Mouse (Mus musculus) forebrain, embryonic 12.5 days (tissue): ENCODE measurements at regions not wholly inside any gene's neighbourhood (a gene's known extent, or its start where the extent isn't known, plus 50 kb on each side); places are given as distances from the start of the nearest gene placed in this dataset.

ENCODE experiments used
- ATAC-seq: fragments of 200-750 bp; cut with Nextera tagmentation; 2 replicates; pipeline ENCODE4 v1.8.0; 2017; ENCODE audit warnings: moderate TSS enrichment; ENCODE audit not compliant: low FRiP score
- H3K27ac ChIP-seq: fragments of 300-500 bp; sonication (generic); 2 replicates; pipeline ENCODE4 v1.5.1; 2016; ENCODE audit warnings: mild to moderate bottlenecking
- H3K27me3 ChIP-seq: fragments of 300-500 bp; sonication (generic); 2 replicates; pipeline ENCODE4 v1.6.1; 2016; ENCODE audit warnings: mild to moderate bottlenecking
- H3K36me3 ChIP-seq: fragments of 300-500 bp; sonication (generic); replicated peaks from 2 replicates; pipeline ENCODE4 v1.6.1; 2016; ENCODE audit warnings: mild to moderate bottlenecking
- H3K4me1 ChIP-seq: fragments of 300-500 bp; sonication (generic); 2 replicates; pipeline ENCODE4 v1.6.1; 2016
- H3K4me2 ChIP-seq: fragments of 300-500 bp; sonication (generic); 2 replicates; pipeline ENCODE4 v1.6.1; 2016; ENCODE audit warnings: mild to moderate bottlenecking, moderate library complexity
- H3K4me3 ChIP-seq: fragments of 300-500 bp; sonication (generic); replicated peaks from 2 replicates; pipeline ENCODE4 v1.5.1; 2016; ENCODE audit warnings: mild to moderate bottlenecking
- H3K9ac ChIP-seq: fragments of 300-500 bp; sonication (generic); 2 replicates; pipeline ENCODE4 v1.6.1; 2016; ENCODE audit warnings: mild to moderate bottlenecking
- H3K9me3 ChIP-seq: fragments of 300-500 bp; sonication (generic); 2 replicates; pipeline ENCODE4 v1.6.1; 2016
- WGBS: fragments of 180-500 bp; shearing (Covaris S2); methylation state at CpG from one replicate; pipeline ENCODE4 v1.1.7; 2016; 5-methylcytosine and 5-hydroxymethylcytosine counted together

DNA sequence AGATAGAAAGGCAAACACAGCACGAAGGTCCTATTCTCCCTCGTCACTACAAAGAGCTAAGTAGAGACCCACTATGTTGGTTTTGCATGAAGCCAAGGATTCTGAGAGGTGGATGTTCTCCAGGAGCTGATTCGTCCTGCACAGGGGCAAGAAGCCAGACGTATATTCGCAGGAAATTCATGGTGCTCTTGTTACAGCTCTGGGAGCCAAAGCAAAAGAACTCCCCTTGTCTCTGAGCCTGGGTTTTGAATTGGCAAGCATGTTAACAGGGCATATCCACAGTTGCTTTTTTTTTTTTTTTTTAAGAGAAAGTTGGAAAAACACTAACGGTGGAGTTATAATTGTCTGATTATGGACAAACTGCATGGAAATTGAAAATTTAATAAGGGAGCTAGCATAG lies 191.7 kb upstream of the Prickle1 start:
- Histone ChIP-seq H3K27me3 (no peaks in the 10 kb centered on the region), H3K4me2 (no peak overlapping the region), H3K4me3 (no peak overlapping the region), H3K36me3 (no peaks in the 10 kb centered on the region), H3K9ac (no peak overlapping the region), H3K27ac (no peak overlapping the region), H3K9me3 (no peaks in the 10 kb centered on the region), H3K4me1 (no peaks in the 10 kb centered on the region; the same call in 1 of the 2 replicates)
- ATAC-seq = no peak
- 89% methylated on average over 6 of the region's 6 CpGs for WGBS

DNA sequence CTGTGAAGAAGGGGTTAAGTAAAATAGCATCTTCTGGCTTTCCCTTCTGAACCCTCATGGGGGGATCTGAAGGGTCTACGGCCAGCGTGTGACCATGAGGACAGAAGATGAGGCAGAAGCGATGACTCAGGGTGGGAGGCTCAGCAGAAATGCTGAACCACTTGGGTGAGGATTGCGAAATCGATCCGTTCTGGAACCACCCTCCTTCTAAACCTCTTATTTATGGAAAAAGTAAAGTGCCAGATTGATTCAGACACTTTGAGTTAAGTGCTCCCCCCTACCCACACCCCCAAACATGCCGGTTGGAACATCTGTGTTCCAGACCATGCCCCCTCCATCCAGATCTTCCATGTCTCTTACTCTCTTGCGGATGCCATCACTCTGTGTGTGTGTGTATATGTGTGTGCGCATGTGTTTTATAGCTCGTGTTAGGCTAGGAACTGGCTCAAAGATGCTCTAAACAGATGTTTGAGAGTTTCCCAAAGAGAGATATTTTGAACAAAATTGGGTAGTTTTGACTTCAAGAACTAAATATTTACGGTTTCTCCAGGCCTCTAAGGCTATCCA lies 190.2 kb upstream of the Prickle1 start:
- Histone ChIP-seq H3K9me3 (no peaks in the 10 kb centered on the region), H3K4me2 (no peak overlapping the region), H3K9ac (no peak overlapping the region), H3K27me3 (no peaks in the 10 kb centered on the region), H3K27ac (no peak overlapping the region), H3K4me1 (no peaks in the 10 kb centered on the region; the same call in 1 of the 2 replicates), H3K36me3 (no peaks in the 10 kb centered on the region), H3K4me3 (no peak overlapping the region)
- 94% methylated on average over 11 of the region's 11 CpGs for WGBS
- no peak for ATAC-seq

DNA sequence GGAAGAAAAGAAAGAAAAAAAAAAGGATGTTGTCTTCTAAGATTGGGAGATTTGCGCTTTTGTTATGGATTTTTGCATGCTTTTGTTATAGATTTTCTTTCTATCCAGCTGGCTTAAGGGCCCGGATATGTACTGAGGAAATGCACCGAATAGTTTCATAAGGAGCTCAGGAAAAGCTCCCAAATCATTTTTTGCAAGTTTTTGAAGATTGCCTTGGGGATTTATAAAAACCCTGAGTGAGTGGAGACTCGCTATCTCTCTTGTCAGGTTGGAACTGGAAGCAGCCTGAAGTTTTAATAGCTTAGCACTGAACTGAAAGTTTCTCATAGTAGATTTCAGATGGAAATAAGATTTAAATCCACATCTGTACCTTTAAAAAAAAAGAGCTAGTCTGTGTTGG lies 188.0 kb upstream of the Prickle1 start:
- Histone ChIP-seq H3K4me2 (no peak overlapping the region), H3K27ac (no peak overlapping the region), H3K9ac (no peak overlapping the region), H3K4me1 (no peaks in the 10 kb centered on the region), H3K36me3 (no peaks in the 10 kb centered on the region), H3K9me3 (no peaks in the 10 kb centered on the region), H3K4me3 (no peak overlapping the region), H3K27me3 (no peaks in the 10 kb centered on the region)
- WGBS = 85% methylated on average over 4 of the region's 4 CpGs
- ATAC-seq = no peak

DNA sequence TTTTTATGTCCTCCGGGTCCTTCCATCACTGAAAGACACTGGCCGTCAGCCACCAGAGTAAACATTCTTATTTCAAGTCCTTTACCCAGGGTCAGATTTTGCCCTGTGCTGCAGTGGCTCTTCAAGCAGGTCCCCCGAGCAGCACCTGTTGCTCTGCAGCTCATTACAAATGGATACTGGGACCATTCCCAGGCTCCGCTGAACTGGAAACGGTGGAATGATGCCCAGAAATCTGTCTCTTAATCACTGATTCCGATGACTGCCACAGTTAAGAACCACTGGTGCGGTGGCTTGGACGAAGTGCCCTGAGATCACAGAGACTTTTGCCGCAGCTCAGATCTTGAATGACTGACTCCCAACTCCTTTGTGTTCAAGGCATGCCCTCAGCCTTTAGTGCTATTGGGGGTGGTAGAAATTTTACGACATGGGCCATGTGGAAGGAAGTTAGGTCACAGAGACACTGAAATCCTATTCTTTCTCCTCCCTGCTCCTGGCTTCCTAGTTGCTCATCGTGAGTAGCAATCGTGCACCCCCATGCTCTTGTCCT lies 179.6 kb upstream of the Prickle1 start:
- H3K9me3 ChIP-seq = no peaks in the 10 kb centered on the region
- no peak overlapping the region for H3K27ac ChIP-seq
- no peaks in the 10 kb centered on the region for H3K36me3 ChIP-seq
- H3K4me1 ChIP-seq = no peaks in the 10 kb centered on the region
- no peak overlapping the region for H3K4me2 ChIP-seq
- WGBS = 77% methylated on average over 12 of the region's 12 CpGs
- H3K27me3 ChIP-seq = no peaks in the 10 kb centered on the region
- no peak for ATAC-seq
- H3K4me3 ChIP-seq = no peak overlapping the region
- no peak overlapping the region for H3K9ac ChIP-seq

DNA sequence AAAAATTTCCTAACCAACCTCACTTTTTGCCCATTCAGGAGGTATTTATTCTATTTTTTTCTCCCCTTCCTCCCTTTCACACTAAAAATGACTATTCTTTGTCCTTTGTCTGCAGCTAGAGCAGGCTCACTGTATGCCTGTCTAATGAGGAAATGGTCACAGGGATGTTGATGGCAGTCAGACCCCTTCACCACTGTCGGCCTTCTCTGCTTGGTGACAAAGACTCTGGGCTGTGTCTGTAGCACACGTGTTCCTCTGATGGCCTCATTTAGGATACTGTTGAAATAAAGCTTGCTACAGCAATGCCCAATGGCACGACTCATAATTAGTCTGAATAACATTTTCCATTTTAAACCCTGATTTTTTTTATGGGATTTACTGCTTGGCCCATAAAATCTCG lies 178.6 kb upstream of the Prickle1 start:
- Histone ChIP-seq H3K36me3 (no peaks in the 10 kb centered on the region), H3K9ac (no peak overlapping the region), H3K4me1 (no peaks in the 10 kb centered on the region), H3K4me2 (no peak overlapping the region), H3K27ac (no peak overlapping the region), H3K4me3 (no peak overlapping the region), H3K27me3 (no peaks in the 10 kb centered on the region), H3K9me3 (no peaks in the 10 kb centered on the region)
- 68% methylated on average over 4 of the region's 4 CpGs for WGBS
- ATAC-seq = no peak; the same call in 1 of the 2 replicates

DNA sequence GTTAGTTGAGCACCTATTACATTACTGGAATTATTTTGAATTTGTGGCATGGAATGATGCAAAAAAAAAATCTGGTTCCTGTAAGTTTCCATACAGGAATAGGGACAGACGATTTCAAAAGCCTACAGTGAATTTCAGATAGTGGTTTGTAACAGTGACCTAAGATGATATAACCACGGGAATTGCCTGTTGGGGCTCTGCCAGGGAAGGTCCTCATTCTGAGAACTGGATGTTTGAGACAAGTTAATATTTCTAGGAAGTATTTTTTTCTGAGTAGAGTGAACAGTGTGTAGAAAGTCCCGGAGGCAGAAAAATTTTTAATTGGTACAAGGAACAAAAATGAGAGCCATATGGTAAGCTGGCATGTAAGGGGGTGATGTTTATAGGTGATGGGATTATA lies 171.3 kb upstream of the Prickle1 start:
- 86% methylated on average over 3 of the region's 3 CpGs for WGBS
- no peaks in the 10 kb centered on the region for H3K27me3 ChIP-seq
- H3K4me2 ChIP-seq = no peak overlapping the region
- H3K27ac ChIP-seq = no peak overlapping the region
- no peak overlapping the region for H3K9ac ChIP-seq
- no peak for ATAC-seq
- no peaks in the 10 kb centered on the region for H3K9me3 ChIP-seq
- no peaks in the 10 kb centered on the region for H3K36me3 ChIP-seq
- H3K4me1 ChIP-seq = no peaks in the 10 kb centered on the region
- H3K4me3 ChIP-seq = no peak overlapping the region

DNA sequence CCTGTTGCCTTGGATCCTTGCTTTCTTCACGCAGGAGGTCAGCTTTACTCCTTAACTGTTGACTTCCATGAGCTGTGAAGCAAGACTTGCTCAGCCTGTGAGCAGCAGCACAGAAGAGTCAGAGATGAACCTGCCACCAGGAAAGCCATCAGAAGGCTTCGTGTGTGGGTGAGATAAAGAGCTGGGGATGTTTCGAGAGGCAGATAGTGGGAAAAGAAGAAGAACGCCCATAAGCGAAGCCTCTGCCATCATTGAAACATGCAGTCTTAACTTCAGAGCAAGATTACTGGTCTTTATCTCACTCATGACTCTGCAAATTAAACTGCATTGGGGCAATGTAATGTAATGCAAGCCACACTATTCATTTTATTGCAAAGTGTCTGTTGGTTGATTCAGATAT lies 167.4 kb upstream of the Prickle1 start:
- 89% methylated on average over 5 of the region's 5 CpGs for WGBS

DNA sequence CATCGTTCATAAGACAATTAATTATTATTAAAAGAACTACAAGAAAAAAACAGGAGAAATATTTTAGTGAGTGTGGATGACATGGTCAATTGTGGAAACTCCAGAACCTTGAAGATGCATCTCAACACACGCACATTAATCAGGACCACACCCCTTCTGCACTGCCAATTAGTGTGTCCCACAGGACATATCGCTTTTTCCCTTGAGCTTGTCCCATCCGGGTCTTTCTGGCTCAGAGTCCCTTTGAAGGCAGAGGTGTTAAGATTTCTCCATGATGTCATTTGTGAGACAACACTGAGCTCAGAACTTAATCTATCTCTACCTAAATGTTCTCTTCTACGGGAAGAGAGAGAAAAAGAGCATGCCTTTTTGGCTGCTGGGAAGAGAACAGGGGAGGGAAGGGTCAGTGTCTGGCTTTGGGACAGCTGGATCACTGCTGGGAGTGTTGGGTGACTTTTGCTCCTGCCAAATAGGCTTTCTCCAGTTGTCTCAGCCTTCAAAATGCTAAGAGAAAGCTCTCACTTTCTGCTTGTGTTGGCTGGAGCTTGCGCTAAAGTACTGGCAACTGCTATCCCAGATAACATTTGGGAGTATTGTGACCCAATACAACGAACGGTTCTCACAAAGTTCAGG lies 162.6 kb upstream of the Prickle1 start:
- no peaks in the 10 kb centered on the region for H3K36me3 ChIP-seq
- no peak overlapping the region for H3K4me3 ChIP-seq
- H3K27me3 ChIP-seq = no peaks in the 10 kb centered on the region
- no peak overlapping the region for H3K27ac ChIP-seq
- no peak overlapping the region for H3K9ac ChIP-seq
- H3K9me3 ChIP-seq = no peaks in the 10 kb centered on the region
- no peak overlapping the region for H3K4me2 ChIP-seq
- H3K4me1 ChIP-seq = no peaks in the 10 kb centered on the region
- no peak for ATAC-seq
- 89% methylated on average over 8 of the region's 8 CpGs for WGBS

More for the DNA sequence above, 167.4 kb upstream of the Prickle1 start:
- Histone ChIP-seq H3K4me3 (no peak overlapping the region), H3K36me3 (no peaks in the 10 kb centered on the region), H3K4me2 (no peak overlapping the region), H3K27me3 (no peaks in the 10 kb centered on the region), H3K9me3 (no peaks in the 10 kb centered on the region), H3K9ac (no peak overlapping the region), H3K27ac (no peak overlapping the region), H3K4me1 (no peaks in the 10 kb centered on the region)
- no peak for ATAC-seq

DNA sequence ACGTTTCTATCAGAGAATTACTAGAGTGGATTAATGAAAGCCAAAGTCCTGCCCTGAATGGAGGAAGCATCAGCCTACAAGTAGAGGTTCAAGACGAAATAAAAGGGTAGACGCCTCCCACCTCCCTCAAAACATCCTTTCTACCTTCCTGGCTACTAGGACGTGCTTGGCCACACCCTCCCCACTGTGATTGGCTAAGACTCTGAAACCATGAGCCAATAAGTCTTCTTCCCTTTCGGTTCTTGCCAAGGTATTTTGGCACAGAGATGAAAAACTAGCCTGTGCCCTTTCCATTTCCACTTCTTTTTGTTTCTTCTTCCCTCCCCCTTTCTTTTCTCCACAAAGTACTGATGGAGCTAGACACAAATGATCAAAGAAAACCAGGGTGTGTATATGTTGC lies 160.3 kb upstream of the Prickle1 start:
- Histone ChIP-seq H3K27me3 (no peaks in the 10 kb centered on the region), H3K9me3 (no peaks in the 10 kb centered on the region), H3K27ac (no peak overlapping the region), H3K4me3 (no peak overlapping the region), H3K4me1 (no peaks in the 10 kb centered on the region), H3K36me3 (no peaks in the 10 kb centered on the region), H3K4me2 (no peak overlapping the region), H3K9ac (no peak overlapping the region)
- no peak; the same call in 1 of the 2 replicates for ATAC-seq
- 66% methylated on average over 5 of the region's 5 CpGs for WGBS

DNA sequence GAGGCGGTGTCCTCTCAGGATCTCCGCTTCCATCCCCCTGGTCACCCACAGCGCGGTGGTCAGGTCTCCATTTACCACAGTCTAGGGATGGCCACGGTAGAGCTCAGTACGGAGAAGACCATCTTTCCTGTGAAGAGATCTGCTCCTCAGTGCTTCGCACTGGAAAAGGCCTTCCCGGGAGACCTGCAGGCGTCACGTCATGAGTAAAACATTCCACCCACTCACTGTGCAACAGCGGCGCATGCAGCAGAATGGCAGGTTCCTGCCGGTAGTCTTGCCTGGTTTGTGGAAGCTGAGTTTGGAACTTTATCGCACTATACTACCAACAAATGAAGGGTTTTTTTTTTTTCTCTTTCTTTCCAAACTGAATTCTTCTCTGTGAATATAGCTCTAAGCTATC lies 156.1 kb upstream of the Prickle1 start:
- Histone ChIP-seq H3K4me1 (no peaks in the 10 kb centered on the region), H3K27ac (no peak overlapping the region), H3K36me3 (no peaks in the 10 kb centered on the region), H3K9me3 (no peaks in the 10 kb centered on the region), H3K27me3 (no peaks in the 10 kb centered on the region), H3K9ac (no peak overlapping the region), H3K4me2 (no peak overlapping the region), H3K4me3 (no peak overlapping the region)
- ATAC-seq = no peak
- 91% methylated on average over 14 of the region's 14 CpGs for WGBS

DNA sequence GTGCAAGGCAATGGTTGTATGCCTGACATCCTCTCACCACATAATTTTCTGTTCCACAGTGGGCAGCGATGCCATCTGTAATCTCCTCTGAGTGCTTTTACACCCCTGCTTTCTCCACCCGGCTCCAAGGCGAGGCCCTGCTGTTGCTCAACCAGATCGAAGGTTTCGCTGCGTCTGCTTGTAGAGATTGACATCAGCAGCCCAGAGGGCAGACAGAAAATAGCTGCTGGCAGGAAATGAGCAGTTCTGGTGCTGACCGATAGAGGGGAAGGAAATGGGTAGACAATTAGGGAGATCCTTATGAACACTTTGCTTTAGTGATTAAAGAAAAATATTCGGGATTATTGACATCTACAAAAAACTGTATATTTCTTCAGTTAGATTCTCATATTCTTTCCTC lies 155.3 kb upstream of the Prickle1 start:
- Histone ChIP-seq H3K4me2 (no peak overlapping the region), H3K27ac (no peak overlapping the region), H3K36me3 (no peaks in the 10 kb centered on the region), H3K27me3 (no peaks in the 10 kb centered on the region), H3K9me3 (no peaks in the 10 kb centered on the region), H3K4me1 (no peaks in the 10 kb centered on the region), H3K9ac (no peak overlapping the region), H3K4me3 (no peak overlapping the region)
- WGBS = 65% methylated on average over 8 of the region's 8 CpGs
- no peak for ATAC-seq

DNA sequence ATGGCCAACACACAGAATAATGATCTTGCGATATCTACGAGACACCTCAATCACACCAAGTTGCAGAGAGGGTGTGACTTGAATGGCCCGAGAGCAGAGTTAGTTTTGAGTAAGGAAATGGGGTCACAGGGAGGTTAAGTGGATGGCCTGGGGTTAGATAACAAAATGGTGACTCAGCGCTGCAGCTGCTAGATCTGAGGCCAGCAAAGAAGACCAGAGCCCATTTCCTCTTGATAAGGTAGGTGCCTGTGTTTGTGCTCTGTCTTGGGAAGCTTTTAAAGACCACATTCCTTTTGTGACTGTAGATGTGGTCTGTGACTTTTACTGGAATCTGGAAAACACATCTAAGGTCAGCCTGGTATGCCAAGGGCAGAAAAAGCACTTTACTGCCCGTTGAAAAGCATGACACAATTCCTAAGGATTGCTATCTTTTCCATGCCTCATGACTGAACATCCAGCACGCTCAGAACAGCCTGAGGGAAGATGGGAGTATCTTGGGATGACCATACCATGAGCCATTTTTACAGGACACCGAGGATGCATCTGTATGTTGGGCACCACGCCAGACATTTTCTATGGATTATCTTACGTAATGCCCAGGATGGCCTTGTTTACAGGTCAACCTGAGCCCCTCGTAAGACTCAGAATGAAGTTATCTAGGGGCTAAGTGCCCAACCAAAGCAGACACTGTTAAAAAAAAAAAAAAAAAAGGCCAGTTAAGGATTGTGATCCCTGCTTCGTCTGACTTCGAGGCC lies 148.7 kb upstream of the Prickle1 start:
- no peak for ATAC-seq
- H3K9me3 ChIP-seq = no peaks in the 10 kb centered on the region
- H3K4me1 ChIP-seq = no peaks in the 10 kb centered on the region
- no peak overlapping the region for H3K27ac ChIP-seq
- H3K4me2 ChIP-seq = no peak overlapping the region
- 81% methylated on average over 12 of the region's 12 CpGs for WGBS
- no peaks in the 10 kb centered on the region for H3K27me3 ChIP-seq
- no peak overlapping the region for H3K4me3 ChIP-seq
- H3K36me3 ChIP-seq = no peaks in the 10 kb centered on the region
- H3K9ac ChIP-seq = no peak overlapping the region
